Mouse (Mus musculus): Measurements from ENCODE around the gene Dclk1.

DNA sequence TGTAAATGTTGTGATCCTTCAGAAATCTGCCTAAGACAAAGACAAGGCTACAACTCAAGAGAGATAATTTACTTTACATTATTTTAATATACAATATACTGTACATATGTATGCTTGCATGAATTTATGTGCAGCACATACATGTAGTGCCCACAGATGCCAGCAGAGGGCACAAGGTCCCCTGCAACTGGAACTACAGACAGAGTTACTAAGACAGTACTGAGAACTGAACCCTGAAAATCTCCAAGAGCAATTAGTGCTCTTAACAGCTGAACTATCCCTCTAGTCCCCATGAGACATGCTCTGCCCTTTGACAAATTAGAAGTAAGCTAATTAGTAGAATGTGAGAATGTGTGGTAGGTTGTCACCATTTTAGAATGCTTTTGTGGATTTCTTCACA, 169.4 kb downstream of the Dclk1 start:
- TF ChIP-seq CTCF (IDR thresholded peaks at IDR 0.05; ENCODE audit: insufficient read depth, low read depth, low read length) (no peak), POLR2A (IDR thresholded peaks at IDR 0.05; ENCODE audit: insufficient read depth, low read depth, low read length) (no peak)
